Mouse (Mus musculus) gonadal fat pad, adult 2 months (tissue): Measurements from ENCODE around the gene Tmem176a. TPM values are rescaled to one million over a fixed set of nuclear protein-coding genes. Genes with fewer than 3 reads are reported as not detected.

Experiments
- DNase-seq: peaks from one replicate; pipeline ENCODE4 v3.0.0-alpha.2; 2012; ENCODE audit warnings: low read depth
- polyA plus RNA-seq: library from polyadenylated mRNA; depleted of rRNA; stranded (reverse); fragments of >200 nt; gene quantifications from 2 replicates; pipeline ENCODE4 v1.2.3, GENCODE M21; 2012; rRNA removed

Tmem176a gene
- polyA plus RNA-seq, 1 experiment: 109 TPM

DNA sequence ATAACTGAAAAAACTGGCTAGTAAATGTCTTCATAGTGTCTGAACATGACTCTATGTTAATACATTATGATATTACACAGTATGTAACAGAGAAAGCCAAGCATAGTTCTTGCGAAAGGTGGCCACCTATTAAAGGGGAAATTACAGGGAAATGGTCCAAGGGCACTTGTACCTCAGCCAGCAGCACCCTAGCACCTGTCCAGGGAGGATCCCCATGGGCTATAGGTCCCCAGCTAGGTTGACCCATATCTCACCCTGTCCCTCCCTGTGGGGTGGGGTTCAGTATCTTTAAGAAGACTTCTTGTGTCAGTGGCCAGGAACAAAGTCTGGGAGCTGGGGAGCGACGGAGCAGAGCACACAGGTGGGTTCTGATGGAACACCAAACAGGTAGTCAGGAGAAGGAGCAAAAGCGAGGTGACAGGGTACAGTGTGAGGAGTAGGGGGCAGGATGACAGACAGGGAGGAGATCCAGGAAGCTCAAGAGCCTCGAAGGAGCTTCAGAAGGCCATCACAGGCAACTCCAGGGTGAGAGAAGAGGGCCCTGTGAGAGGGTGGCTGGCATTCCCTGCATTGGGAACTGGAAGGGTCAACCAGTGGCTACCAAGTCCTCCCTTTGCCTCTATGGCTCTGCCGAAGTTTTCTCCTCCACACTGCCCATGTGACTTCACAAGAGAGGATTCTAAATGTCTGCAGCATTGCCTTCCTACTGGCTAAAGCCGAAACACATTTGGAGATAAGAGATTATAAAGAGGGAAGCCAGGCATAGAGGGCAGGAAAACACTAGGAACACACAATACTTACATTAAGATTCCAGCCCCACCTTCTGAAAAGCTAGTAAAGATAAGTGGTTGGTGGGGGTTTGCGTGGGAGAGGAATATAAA lies 54.5 kb downstream of the Tmem176a start:
- no peak for DNase-seq

DNA sequence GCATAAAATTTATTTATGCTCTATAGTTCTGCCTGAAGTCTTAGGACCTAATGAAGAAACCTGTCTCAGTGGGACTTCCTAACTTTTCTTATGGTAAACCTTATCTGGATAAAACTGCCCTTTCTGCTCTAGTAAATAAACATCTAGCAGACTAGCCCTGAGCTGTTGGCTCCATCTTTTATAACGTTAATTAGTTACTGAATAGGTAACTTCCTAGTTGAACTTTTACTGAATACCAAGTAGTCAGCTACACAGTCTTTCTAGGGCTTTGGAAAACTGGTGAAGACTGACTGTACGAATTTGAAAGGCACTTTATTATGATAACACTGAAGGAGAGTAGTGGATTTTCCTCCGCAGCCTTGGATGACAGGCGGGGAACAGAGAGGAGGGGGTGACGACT lies 55.2 kb downstream of the Tmem176a start:
- DNase-seq: no peak

Other genes starting within 250 kb of the Tmem176a start
- gene Repin1, start 247.0 kb upstream of the Tmem176a start, polyA plus RNA-seq: 51.0 and 53.2 TPM in 2 replicates
- not detected in 2 replicates for gene Gm44965, start 247.0 kb upstream of the Tmem176a start, polyA plus RNA-seq
- 5.1 and 5.6 TPM in 2 replicates for gene Zfp775, start 238.9 kb upstream of the Tmem176a start, polyA plus RNA-seq
- 0.71 and 0.81 TPM in 2 replicates for gene AI854703, start 214.2 kb upstream of the Tmem176a start, polyA plus RNA-seq
- gene Gimap8, start 193.7 kb upstream of the Tmem176a start, polyA plus RNA-seq: 3.9 and 4.5 TPM in 2 replicates
- gene Gimap9, start 164.8 kb upstream of the Tmem176a start, polyA plus RNA-seq: 2.1 and 2.3 TPM in 2 replicates
- 9.8 and 13.8 TPM in 2 replicates for gene Gimap4, start 156.4 kb upstream of the Tmem176a start, polyA plus RNA-seq
- gene Gimap6, start 132.7 kb upstream of the Tmem176a start, polyA plus RNA-seq: 10.4 and 12.7 TPM in 2 replicates
- gene Gm28053, start 122.3 kb upstream of the Tmem176a start, polyA plus RNA-seq: 0.66 TPM in 1 of 2 replicates, not detected in the other
- 0.20 and 0.34 TPM in 2 replicates for gene Gimap7, start 122.3 kb upstream of the Tmem176a start, polyA plus RNA-seq
- 4.1 and 4.3 TPM in 2 replicates for gene Gimap1, start 101.9 kb upstream of the Tmem176a start, polyA plus RNA-seq
- 5.6 and 8.3 TPM in 2 replicates for gene Gimap5, start 94.7 kb upstream of the Tmem176a start, polyA plus RNA-seq
- 3.1 and 3.5 TPM in 2 replicates for gene Gimap3, start 70.1 kb upstream of the Tmem176a start, polyA plus RNA-seq
- 390 and 419 TPM in 2 replicates for gene Tmem176b, start 577 bp downstream of the Tmem176a start, polyA plus RNA-seq
- 2.8 and 3.1 TPM in 2 replicates for gene Aoc1, start 32.0 kb downstream of the Tmem176a start, polyA plus RNA-seq
- 0.08 and 0.13 TPM in 2 replicates for gene 1600015I10Rik, start 89.0 kb downstream of the Tmem176a start, polyA plus RNA-seq
- 0.05 TPM in 1 of 2 replicates, not detected in the other for gene Doxl2, start 134.0 kb downstream of the Tmem176a start, polyA plus RNA-seq
- gene Svs1, start 145.9 kb downstream of the Tmem176a start, polyA plus RNA-seq: 7.6 TPM in 1 of 2 replicates, not detected in the other
- 71.9 and 88.7 TPM in 2 replicates for gene Gpnmb, start 195.6 kb downstream of the Tmem176a start, polyA plus RNA-seq
- gene Malsu1, start 232.9 kb downstream of the Tmem176a start, polyA plus RNA-seq: 15.7 and 21.5 TPM in 2 replicates